Mouse (Mus musculus) fat pad, adult 2 months (tissue): ENCODE measurements around the gene Zfp493.
"Not testable (repeated sequence)": the region's sequence is repeated elsewhere in the genome, so short reads cannot be mapped to it uniquely, and the experiment has no call there.

Source experiments
- DNase-seq: peaks from one replicate; pipeline ENCODE4 v3.0.0-alpha.2; 2011; ENCODE audit warnings: low read depth, low spot score; ENCODE audit errors: extremely low read depth

Zfp493 gene

GRCm38 (mm10) chr13:67779265-67780221 is at the start of gene Zfp493:
Gene Zfp493 (plus strand): TSS chr13:67779693.
- peak; percentile 10 for DNase-seq

- not testable (repeated sequence) for DNase-seq
Observed at GRCm38 (mm10) chr13:67734391-67734790, 45.1 kb upstream of the Zfp493 start.

- no peak for DNase-seq
Observed at GRCm38 (mm10) chr13:67742941-67743340, 36.6 kb upstream of the Zfp493 start.

DNA sequence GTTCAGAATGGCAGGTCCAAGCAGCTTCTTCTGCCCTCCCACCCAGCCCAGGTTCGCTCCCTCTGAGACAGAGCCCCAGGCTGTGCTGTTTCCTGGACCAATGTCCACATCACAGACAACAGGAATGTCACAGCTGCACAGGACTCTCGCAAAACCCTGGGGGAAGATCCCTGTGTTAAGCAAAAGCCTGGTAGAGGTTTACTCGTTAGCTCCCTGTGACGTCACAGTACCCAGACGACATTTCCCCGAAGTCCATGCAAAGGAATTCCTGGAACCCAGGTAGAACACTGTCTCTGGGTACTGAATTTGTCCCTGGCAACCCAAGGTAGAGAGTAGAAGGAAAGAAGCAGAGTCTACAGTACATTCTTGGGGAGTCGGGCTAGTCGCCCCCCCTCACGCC is 35.6 kb upstream of the Zfp493 start:
- no peak for DNase-seq

- DNase-seq: peak; percentile 11
Observed at GRCm38 (mm10) chr13:67754333-67755306, 24.9 kb upstream of the Zfp493 start, which contains the start of gene Zfp85. Gene Zfp85 (minus strand): TSS chr13:67755228.

- no peak for DNase-seq
Observed at GRCm38 (mm10) chr13:67755761-67756160, 23.7 kb upstream of the Zfp493 start.

DNA sequence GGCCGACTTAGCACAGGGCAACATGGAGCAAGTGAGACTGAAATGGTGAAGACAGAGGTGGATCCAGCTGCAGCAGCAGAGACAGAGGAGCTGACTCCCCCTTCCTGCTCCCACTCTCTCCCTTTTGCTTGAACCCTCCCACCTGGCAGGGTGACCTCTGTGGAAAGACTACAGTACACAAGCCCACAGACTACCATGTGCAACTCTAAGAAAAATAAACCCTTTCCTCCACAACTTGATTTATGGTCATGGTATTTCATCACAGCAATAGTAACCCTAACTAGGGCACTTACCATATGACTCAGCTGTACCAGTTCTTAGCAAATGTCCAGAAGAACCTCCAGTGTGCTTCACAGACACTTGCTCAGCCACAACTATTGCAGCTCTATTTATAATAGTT is 19.5 kb upstream of the Zfp493 start:
- DNase-seq: no peak

GRCm38 (mm10) chr13:67763031-67763768 is 16.3 kb upstream of the Zfp493 start:
- DNase-seq: no peak

- no peak for DNase-seq
Observed at GRCm38 (mm10) chr13:67791921-67792455, 12.5 kb downstream of the Zfp493 start.

DNA sequence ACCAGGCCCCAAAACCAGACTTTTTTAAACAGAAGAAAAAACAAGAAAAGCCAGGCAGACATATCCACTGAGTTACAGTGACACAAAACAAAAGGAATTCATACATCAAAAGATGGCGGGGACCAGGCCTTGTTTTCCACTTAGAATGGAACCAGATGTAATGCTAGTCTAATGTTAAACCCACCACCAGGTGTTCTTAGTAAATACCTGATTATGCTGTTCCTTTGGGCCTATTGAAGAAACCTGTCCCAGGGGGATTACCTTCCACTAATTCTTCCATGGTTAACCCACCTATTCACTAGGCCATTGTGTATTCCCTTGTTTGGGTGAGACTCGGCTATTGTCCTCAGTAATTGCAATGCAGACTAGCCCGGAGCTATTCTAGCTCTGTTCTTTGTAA is 19.1 kb downstream of the Zfp493 start:
- no peak for DNase-seq

DNA sequence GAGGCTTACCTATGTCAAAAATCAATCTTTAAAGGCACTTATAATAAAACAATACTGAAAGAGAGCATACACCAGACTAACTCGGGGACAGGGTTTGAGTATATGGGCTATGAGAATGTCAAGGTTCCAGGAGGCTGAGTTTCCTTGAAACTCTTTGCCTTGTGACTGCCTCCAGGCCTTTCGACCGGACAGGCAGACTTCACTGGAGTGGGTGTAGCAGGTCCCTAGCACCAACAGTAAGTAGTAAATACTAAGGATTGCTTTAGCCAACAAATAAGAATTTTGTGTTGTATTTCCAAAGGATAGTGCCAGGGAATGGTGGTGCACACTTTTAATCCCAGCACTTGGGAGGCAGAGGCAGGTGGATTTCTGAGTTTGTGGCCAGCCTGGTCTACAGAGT is 19.7 kb downstream of the Zfp493 start:
- DNase-seq: not testable (repeated sequence)

DNA sequence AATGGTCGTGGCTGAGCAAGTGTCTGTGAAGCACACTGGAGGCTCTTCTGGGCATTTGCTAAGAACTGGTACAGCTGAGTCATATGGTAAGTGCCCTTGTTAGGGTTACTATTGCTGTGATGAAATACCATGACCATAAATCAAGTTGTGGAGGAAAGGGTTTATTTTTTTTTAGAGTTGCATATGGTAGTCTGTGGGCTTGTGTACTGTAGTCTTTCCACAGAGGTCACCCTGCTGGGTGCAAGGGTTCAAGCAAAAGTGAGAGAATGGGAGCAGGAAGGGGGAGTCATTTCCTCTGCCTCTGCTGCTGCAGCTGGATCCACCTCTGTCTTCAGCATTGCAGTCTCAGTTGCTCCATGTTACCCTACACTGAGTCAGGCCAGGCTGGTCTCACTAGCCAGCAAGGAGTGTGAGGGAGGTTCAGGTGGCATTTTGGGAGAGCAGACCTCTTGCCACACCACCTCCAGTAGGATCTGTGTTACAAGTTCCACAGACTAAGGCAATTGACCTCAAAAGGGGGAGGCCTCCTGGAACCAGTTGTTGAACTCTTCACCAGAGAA is 32.2 kb downstream of the Zfp493 start:
- DNase-seq: no peak

DNA sequence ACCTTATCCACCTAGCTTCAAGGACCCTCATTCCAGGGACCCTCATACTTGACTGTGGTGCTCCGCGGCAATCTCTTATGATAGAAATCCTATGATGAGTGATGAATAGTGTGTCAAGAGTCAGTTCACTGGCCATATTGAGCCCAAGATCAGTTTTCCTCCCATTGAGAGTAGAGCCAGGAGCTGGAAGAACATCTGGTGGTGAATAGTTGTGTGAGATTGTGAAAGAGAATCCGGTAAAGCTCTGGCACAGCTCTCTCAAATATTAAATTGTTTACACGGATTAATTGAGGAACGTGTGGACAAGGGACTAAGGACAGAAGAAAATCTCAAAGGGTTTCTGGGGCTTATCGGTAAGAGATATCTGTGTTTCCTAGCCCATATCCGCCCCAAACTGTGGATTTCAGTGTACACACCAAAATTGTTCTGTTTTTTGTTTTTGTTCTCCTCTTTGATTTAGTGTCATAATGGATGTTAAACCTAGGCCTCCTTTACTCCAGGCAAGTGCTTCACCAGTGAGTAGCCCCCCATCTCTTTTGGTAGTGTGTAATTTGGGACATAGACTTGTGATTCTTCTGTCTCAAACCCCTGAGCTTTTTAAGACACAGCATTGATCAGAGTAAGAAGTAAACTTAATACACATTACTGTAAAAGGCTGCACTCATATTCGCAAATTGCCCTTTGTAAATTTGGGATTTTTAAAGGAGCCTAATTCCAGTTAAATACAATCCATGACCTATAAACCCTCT is 33.6 kb downstream of the Zfp493 start:
- DNase-seq: no peak

DNA sequence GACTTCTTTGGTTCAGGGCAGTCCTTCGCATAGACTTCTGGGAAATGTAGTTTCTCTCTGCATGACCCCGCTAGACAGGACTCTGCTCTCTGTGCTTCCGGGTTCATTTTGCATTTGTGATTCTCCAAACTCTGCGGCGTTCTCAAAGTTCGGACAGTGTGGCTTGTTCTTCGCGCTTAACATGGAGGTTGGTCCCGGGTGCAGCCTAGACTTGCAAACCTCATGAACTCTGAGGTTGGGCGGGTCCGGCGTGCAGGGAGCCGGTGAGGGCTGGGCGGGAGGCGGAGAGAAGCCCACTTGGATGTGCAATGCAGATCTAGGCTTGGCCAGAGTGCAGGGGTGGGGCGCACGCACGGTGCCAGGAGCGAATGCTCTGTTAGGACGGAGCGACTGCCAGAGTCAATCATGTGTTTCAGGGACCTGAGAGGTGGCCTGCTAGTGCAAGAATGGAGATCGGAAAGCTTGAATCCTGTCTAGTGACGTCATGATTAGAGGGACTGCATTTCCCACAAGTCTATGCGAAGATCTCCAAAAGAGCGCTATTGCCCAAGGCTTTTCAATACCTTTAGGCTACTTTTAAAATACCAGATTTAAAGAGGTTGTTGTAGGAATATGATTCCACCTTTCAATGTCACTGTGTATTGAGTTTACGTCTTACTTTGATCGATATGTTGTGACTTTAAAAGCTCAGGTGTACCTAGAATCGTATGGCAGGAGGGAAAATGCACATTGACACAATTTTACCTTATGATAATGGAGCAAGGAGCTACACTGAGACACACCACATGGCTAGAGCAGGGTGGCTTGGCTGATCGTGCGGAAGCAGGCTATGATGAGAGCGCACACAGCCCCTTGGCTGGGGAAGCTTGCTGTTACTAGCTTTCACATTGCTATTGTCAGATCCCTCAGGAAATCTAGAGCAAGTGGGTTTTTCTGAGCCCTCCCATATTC is 34.5 kb downstream of the Zfp493 start, which contains the start of gene Zfp273:
Gene Zfp273, plus strand, starts transcription at position 31 of the 951 bp plus-strand sequence.
- DNase-seq: no peak

- no peak for DNase-seq
Observed at GRCm38 (mm10) chr13:67818636-67819035, 39.1 kb downstream of the Zfp493 start.

DNA sequence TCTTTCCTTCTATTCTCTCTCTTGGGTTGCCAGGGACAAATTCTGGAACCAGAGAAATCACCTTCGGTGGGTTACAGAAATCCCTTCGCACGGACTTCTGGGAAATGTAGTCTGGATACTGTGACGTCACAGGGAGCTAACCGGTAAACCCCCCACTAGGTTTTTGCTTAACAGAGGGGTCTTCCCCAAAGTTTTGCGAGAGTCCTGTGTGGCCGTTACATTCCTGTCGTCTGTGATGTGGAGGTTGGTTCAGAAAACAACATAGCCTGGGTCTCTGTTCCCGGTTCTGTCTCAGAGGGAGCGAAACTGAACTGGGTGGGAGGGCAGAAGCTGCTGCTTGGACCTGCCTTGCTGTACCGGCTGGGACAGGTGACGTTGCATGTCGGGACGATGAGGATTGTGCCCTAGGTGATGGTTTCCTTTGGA is 51.4 kb downstream of the Zfp493 start, which contains the start of gene Gm10037:
Gene Gm10037, plus strand, starts transcription at position 196 of the 426 bp plus-strand sequence.
- no peak for DNase-seq

DNA sequence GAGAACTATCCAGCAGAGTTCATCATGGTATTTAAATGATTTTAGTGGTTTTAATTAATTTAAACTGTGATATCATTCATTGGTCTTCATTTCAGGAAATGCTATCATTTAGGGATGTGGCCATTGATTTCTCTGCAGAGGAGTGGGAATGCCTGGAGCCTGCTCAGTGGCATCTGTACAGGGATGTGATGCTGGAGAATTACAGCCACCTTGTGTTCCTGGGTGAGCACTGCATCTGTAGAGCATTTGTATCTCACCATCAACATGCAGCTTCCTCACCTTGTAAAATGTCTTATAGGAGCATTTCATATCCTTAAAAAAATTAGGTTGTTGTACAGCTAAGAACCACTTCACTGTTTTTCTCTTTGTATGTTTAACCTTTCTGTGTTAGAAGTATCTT is 53.6 kb downstream of the Zfp493 start:
- DNase-seq: not testable (repeated sequence)
